Mouse (Mus musculus): ENCODE data around the gene Emc3. TPM values are rescaled to one million over a fixed set of nuclear protein-coding genes. Genes with fewer than 3 reads are reported as not detected.

Emc3 gene
- total RNA-seq (2014; rRNA removed), result 80.4 and 91.8 TPM in 2 replicates
- polyA plus RNA-seq (2015; fragmentation: Nextera tagmentation; extraction: Ambion mirVana), result 118 TPM in 2 replicates

DNA sequence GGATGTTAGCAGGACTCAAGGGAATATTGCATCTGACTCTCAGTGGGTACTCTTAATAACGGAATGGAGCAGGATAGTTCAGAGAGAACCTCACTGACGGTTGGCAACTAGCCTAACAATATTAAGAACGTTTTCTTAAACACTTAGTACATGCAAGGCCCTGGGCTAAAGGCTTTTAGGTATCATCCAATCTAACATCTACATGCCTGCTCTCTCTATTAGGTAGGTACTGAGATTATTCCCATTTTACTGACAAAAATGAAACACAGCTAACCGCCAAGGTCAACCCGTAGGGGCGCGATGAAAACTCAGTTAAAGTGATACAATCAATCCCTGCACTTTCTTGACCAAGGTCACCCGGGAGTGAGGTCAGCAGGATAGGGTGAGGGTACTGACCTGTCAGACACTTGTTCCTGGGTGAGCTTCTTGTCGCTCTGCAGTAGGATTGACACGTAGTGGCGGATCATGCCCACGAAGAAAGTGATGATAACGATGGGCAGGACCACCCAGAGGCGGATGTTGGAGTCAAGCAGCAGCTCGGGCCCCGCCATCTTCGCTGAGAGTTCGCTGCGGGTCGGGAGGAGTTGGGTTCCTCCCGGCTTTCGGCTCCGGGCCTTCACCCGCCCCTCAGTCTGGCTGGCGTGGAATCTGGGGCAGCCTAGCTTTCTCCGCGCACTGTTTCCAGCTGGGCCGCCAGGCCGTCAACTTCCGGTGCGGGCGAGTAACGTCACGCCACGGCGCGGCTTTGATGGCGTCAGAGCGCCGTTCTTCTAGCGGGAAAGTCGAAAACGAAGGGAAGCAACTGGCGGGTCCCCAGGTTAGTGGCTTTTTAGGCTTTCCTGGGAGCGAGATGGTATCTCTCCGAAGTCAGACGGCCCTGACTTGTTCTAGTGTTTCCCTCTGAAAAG is at the start of gene Emc3, which contains the start of gene Fancd2:
Gene Emc3, minus strand, starts transcription at position 721 of the 908 bp plus-strand sequence.
Gene Fancd2, plus strand, starts transcription at position 751 of the 908 bp plus-strand sequence.
- Histone ChIP-seq H3K4me1 (ENCODE audit: insufficient read depth) (peaks cover 7% of the 10 kb centered on the region), H3K27ac (ENCODE audit: low read depth, low read length) (peak within 1 kb of the TSS; percentile 80), H3K4me2 (ENCODE audit: low read depth) (peak within 1 kb of the TSS; percentile 63), H3K4me3 (ENCODE audit: low read depth, low read length) (peak within 1 kb of the TSS; percentile 96), H3K9ac (peak within 1 kb of the TSS; percentile 84), H3K27me3 (ENCODE audit: insufficient read depth, low read length) (no peaks in the 10 kb centered on the region), H3K36me3 (ENCODE audit: insufficient read depth) (no peaks in the 10 kb centered on the region), H3K9me3 (ENCODE audit: low read length) (no peaks in the 10 kb centered on the region)
- whole genome bisulfite sequencing, result under 1% methylated on average over 47 of the region's 47 CpGs
- no peak for TF ChIP-seq CTCF (IDR thresholded peaks at IDR 0.05; ENCODE audit: low read depth)
- DNase-seq, result peak; percentile 95
- peak; percentile 98 for ATAC-seq

DNA sequence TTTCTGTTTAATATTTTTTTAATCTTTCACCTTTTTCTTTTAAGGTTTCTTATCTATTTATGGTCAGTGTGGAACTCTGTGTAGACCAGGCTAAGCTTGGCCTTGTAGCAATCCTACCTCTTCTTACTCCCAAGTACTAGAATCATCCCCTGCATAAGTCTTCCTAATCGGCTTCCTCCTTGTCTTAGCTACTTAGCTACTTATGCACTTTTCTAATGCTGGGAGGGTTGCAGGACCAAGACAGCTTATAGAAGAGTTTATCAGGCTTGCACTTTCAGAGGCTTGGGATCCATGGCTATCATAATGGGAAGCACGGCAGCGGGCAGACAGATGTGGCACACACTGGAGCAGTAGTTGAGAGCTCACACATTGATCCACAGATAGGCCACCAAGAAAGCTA is 47.9 kb upstream of the Emc3 start:
- Histone ChIP-seq H3K4me2 (ENCODE audit: low read depth) (no peak overlapping the region), H3K27ac (ENCODE audit: low read depth, low read length) (no peak overlapping the region), H3K9ac (no peak overlapping the region), H3K36me3 (ENCODE audit: insufficient read depth) (no peaks in the 10 kb centered on the region), H3K4me1 (ENCODE audit: insufficient read depth) (no peaks in the 10 kb centered on the region), H3K9me3 (ENCODE audit: low read length) (no peaks in the 10 kb centered on the region), H3K27me3 (ENCODE audit: insufficient read depth, low read length) (no peaks in the 10 kb centered on the region), H3K4me3 (ENCODE audit: low read depth, low read length) (no peak overlapping the region)
- ATAC-seq, result no peak
- TF ChIP-seq CTCF (IDR thresholded peaks at IDR 0.05; ENCODE audit: low read depth), result no peak
- DNase-seq, result no peak
- WGBS, result 95% methylated on average over 3 of the region's 3 CpGs

DNA sequence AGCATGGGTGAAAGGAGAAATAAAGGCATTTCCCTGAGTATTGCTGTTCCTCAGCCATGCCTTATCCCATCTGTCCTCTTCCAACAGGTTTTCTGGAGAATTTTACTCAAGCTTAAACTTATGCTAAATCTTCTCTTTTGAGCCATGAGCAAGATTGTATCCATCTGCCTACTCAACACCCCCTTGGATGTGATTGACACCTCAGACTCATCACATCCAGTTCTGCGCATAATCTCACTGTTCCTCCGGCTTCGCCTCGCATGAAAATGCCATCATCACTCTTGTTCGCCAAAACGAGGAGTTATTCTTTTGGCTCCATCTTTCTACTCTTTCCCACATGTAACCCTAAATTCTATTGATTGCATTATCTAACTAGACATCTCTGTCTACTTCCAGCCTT is 44.6 kb upstream of the Emc3 start:
- Histone ChIP-seq H3K4me1 (ENCODE audit: insufficient read depth) (no peaks in the 10 kb centered on the region), H3K27me3 (ENCODE audit: insufficient read depth, low read length) (no peaks in the 10 kb centered on the region), H3K4me2 (ENCODE audit: low read depth) (no peak overlapping the region), H3K27ac (ENCODE audit: low read depth, low read length) (0 out of 2 replicates have a peak overlapping the region, but pooled peaks have one; percentile 21), H3K9ac (no peak overlapping the region), H3K4me3 (ENCODE audit: low read depth, low read length) (no peak overlapping the region), H3K36me3 (ENCODE audit: insufficient read depth) (no peaks in the 10 kb centered on the region), H3K9me3 (ENCODE audit: low read length) (no peaks in the 10 kb centered on the region)
- DNase-seq, result peak; percentile 43
- ATAC-seq, result peak; percentile 91
- no peak for TF ChIP-seq CTCF (IDR thresholded peaks at IDR 0.05; ENCODE audit: low read depth)
- 67% methylated on average over 6 of the region's 6 CpGs for WGBS

DNA sequence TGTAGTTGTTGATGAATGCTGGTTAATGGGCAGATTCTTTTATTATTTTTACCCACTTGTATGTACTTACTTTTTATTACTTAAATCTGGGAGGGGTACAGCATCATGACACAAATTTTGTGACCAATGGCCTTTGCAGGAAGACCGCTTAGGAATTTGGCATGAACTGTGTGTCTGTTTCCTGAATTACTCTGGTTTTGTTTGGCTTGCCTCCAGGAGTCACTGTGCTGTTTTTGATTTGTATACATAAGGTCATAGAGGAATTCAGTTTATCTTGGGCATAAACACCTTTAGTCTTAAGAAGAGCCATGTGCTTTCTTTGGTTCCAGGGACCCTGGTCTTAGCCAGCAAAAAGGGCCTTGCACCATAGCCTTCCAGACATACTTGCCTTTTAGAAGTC is 33.1 kb upstream of the Emc3 start:
- no peak overlapping the region for H3K4me3 ChIP-seq (ENCODE audit: low read depth, low read length)
- no peaks in the 10 kb centered on the region for H3K36me3 ChIP-seq (ENCODE audit: insufficient read depth)
- H3K4me2 ChIP-seq (ENCODE audit: low read depth), result no peak overlapping the region
- 88% methylated on average over 1 of the region's 1 CpGs for WGBS
- no peak overlapping the region for H3K9ac ChIP-seq
- no peak for ATAC-seq
- H3K4me1 ChIP-seq (ENCODE audit: insufficient read depth), result no peaks in the 10 kb centered on the region
- DNase-seq, result no peak
- H3K27ac ChIP-seq (ENCODE audit: low read depth, low read length), result no peak overlapping the region
- no peak for TF ChIP-seq CTCF (IDR thresholded peaks at IDR 0.05; ENCODE audit: low read depth)
- H3K9me3 ChIP-seq (ENCODE audit: low read length), result no peaks in the 10 kb centered on the region
- no peaks in the 10 kb centered on the region for H3K27me3 ChIP-seq (ENCODE audit: insufficient read depth, low read length)

DNA sequence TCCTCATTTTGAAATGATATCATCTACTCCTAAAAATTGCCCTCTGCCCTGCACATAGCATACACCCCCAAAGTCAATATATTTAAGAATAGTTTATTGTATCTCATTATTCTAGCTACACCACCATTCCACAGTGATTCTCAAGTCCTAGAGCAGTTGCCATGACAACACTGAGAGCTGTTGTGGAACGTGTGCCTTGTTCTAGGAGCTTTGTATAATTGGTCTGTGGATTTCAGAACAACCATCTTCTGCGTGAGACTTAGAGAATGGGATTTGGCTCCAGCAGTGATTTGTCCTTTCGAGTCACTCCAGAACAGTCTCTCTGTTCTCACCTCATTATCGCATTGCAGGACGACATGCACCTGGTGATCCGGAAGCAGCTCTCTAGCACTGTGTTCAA is 28.3 kb upstream of the Emc3 start:
- WGBS, result 59% methylated on average over 6 of the region's 6 CpGs
- H3K4me1 ChIP-seq (ENCODE audit: insufficient read depth), result no peaks in the 10 kb centered on the region
- H3K9me3 ChIP-seq (ENCODE audit: low read length), result no peaks in the 10 kb centered on the region
- H3K9ac ChIP-seq, result no peak overlapping the region
- no peak overlapping the region for H3K4me2 ChIP-seq (ENCODE audit: low read depth)
- no peaks in the 10 kb centered on the region for H3K36me3 ChIP-seq (ENCODE audit: insufficient read depth)
- DNase-seq (peak; percentile 42), ATAC-seq (peak; percentile 66)
- H3K4me3 ChIP-seq (ENCODE audit: low read depth, low read length), result no peak overlapping the region
- H3K27ac ChIP-seq (ENCODE audit: low read depth, low read length), result no peak overlapping the region
- no peaks in the 10 kb centered on the region for H3K27me3 ChIP-seq (ENCODE audit: insufficient read depth, low read length)
- TF ChIP-seq CTCF (IDR thresholded peaks at IDR 0.05; ENCODE audit: low read depth), result no peak

DNA sequence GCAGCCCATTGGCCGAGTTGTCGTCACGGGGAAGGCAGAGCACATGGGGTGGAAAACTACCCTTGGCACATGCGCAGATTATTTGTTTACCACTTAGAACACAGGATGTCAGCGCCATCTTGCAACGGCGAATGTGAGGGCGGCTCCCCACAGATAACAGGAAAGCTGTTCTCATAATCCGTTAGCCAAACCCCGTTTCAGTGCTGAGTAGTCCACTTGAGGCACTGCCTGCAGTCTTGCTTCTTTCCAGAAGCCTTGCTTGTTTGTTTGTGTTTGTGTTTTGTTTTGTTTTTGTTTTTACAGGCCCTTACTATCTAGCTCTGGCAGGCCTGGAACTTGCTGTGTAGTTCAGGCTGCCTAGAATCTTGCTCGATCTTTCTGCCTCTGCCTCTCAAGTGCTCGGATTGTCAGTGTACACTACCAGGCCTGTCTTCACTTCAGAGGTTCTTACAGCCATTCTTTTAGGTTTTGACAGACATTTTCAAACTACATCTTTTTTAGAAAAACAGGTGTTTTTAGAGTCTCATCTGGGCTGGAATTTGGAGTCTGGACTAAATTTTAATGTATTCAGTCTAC is 12.5 kb upstream of the Emc3 start:
- no peak overlapping the region for H3K9ac ChIP-seq
- H3K27ac ChIP-seq (ENCODE audit: low read depth, low read length), result no peak overlapping the region
- no peak overlapping the region for H3K4me3 ChIP-seq (ENCODE audit: low read depth, low read length)
- H3K36me3 ChIP-seq (ENCODE audit: insufficient read depth), result no peaks in the 10 kb centered on the region
- DNase-seq (no peak), ATAC-seq (no peak)
- WGBS, result 94% methylated on average over 8 of the region's 12 CpGs
- no peaks in the 10 kb centered on the region for H3K4me1 ChIP-seq (ENCODE audit: insufficient read depth)
- H3K27me3 ChIP-seq (ENCODE audit: insufficient read depth, low read length), result no peaks in the 10 kb centered on the region
- no peak for TF ChIP-seq CTCF (IDR thresholded peaks at IDR 0.05; ENCODE audit: low read depth)
- H3K9me3 ChIP-seq (ENCODE audit: low read length), result no peaks in the 10 kb centered on the region
- no peak overlapping the region for H3K4me2 ChIP-seq (ENCODE audit: low read depth)

DNA sequence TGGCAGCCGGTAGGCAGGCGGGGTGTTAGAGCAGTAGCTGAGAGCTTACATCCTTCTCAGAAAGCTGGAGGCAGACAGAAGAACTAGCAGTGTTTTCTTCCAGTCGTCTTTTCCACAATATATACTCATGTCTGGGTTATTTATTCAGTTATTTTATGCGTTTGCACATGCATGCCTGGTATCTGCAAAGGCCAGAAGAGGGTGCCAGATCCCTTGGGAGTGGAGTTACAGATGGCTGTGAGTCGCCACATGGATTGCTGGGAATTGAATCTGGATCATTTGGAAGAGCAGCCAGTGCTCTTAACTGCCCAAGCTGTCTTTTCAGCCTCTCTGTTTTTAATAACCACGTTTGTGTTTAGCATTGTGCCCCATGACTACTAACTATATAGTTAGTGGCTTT is 10.2 kb upstream of the Emc3 start:
- no peak for ATAC-seq
- no peak for DNase-seq
- no peak overlapping the region for H3K4me3 ChIP-seq (ENCODE audit: low read depth, low read length)
- WGBS, result 84% methylated on average over 6 of the region's 6 CpGs
- no peaks in the 10 kb centered on the region for H3K36me3 ChIP-seq (ENCODE audit: insufficient read depth)
- no peaks in the 10 kb centered on the region for H3K27me3 ChIP-seq (ENCODE audit: insufficient read depth, low read length)
- H3K4me2 ChIP-seq (ENCODE audit: low read depth), result no peak overlapping the region
- 0 out of 2 replicates have a peak, but pooled peaks have one; percentile 6 for TF ChIP-seq CTCF (IDR thresholded peaks at IDR 0.05; ENCODE audit: low read depth)
- no peaks in the 10 kb centered on the region for H3K9me3 ChIP-seq (ENCODE audit: low read length)
- H3K27ac ChIP-seq (ENCODE audit: low read depth, low read length), result no peak overlapping the region
- H3K4me1 ChIP-seq (ENCODE audit: insufficient read depth), result no peaks in the 10 kb centered on the region
- no peak overlapping the region for H3K9ac ChIP-seq
